Mouse (Mus musculus): ENCODE results near the gene Hist1h3e.
"Not testable (repeated sequence)": the region's sequence is repeated elsewhere in the genome, so short reads cannot be mapped to it uniquely, and the experiment has no call there.

The Hist1h3e gene

DNA sequence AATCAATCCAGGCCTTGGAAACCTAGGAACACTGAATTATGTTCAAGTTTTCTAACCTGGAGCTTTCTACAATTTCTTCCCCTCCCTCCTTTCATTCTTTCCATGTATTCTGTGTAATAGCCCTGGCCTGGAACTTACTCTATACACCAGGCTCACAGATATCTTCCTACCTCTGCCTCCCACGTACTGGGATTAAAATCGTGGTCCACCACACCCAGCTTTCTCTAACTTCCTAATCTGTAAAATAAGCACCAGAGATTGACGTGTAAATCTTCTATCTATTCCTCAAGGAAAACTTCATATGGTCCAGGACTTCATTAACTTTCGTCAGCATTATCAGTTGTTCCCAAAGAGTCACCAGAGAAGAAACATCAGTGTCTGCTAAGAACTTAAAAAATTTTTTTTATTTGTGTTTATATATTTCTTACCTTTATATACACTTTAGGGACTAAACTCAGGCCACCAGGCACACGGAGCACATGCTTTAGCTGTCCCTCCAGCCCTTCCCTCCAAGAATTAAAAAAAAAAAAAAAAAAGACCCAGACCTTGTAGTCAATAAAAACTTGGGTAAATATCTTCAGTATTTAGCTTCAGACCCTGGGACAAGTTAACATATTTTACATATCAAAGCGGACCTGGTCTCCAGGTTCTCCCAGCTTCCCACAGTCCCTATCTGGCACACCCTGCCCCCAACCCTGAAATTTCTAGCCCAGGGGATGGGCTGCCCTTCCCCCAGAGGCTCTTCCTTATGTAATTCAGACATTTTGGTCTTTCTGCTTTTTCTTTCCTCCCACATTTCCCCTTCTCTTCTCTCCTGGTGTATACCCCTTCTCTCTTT, 20.3 kb upstream of the Hist1h3e start:
- no peak for DNase-seq (ENCODE audit: inconsistent ontology term)

DNA sequence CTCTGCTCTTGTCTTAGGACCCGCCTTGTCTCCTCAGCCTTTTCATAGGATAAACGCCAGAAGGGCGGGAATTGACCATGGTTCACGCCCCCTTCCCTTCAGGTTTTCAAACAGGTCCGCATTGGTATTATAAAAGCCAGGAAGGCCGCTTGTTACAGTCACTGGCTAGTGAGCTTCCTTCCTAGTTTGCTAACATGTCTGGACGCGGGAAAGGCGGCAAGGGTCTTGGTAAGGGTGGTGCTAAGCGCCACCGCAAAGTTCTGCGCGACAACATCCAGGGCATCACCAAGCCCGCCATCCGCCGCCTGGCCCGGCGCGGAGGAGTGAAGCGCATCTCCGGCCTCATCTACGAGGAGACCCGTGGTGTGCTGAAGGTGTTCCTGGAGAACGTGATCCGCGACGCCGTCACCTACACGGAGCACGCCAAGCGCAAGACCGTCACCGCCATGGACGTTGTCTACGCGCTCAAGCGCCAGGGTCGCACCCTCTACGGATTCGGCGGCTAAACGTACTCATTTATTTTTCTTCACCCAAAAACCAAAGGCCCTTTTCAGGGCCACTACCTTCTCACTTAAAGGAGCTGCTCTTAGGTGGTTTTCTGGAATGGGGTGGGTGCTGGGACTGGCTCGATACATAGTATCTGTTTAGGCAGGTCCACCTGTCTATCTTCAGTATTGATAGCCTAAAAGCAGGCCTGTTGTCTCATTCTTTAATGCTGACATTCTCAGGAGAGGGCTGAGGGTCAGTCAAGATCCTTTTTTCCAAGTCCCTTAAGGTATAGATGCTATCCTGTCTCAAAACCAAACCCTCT, 19.4 kb upstream of the Hist1h3e start, which contains the start of gene Hist1h4d:
Hist1h4d (plus strand) TSS at position 191 of the 811 bp plus-strand sequence.
- DNase-seq (ENCODE audit: inconsistent ontology term): peak; percentile 96

DNA sequence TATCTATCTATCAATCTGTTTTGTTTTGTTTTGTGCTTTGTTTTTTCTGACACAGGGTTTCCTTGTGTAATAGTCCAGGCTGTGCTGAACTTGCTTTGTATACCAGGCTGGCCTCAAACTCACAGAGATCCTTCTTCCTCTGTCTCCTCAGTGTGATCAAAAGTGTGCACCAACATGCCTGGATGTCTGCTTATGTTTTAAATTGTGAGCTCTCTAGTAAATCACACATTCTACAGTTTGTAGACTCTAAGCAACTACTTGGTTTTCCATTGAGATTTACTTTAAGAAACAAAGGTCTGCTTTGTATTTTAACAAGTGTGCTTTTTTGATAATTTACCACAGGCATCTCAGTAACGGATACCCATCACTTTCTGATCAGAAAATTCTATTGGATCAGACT, 15.7 kb upstream of the Hist1h3e start:
- no peak for DNase-seq (ENCODE audit: inconsistent ontology term)

DNA sequence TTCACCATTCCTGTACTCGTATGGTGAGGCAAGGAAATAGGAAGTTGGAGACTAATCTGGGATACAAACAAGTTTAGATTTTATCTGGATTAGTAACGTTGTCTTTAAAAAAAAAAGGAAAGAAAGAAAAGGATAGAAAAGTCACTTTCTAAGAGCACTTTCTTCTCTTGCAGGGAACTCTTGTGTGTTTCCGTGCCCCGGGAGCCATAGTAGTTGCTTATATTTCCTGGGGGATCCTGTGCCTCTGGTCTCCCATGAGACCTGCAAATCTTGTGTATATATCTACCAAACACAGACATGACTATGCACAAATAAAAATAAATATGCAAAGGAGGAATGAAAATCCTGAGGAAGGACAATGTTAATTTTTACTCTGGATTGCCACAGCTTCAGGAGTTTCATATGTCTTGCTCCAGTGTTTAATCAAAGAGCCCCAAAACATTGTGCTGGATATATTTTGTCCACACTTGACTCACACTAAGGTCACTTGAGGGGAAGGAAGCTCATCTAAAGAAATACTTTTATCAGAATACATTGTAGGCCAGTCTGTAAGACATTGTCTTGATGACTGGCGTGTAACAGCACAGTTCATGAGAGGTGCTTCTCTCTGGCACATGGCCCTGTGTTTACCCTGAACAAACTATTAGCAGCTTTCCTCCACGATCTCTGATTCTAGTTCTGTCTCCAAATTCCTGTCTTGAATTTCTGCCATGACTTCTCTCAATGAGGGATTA, 14.9 kb upstream of the Hist1h3e start:
- no peak for DNase-seq (ENCODE audit: inconsistent ontology term)

DNA sequence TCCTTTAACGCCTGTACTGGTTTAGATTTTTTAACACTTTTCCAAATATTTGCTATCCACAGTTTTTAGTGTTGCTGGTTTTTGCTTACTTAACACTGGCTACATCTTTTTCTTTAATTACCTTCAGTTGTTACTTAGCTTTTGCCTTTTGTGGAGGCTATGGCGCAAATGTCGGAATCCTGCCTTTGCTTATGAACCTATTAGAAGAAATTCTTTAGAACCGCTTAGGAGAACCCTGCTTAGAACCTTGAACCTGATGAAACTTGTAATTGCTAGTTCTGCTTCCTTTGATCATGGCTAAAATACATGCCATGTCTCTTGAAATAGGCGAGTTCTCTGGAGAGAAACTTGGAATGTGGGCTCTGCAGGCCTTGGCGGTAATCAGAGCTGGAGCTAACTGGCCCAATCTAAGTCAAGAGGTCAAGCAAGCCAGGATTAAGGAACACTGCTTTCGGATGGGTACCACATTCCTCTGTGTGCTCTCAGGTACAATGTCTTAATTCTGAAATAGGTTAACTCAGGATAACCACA, 14.2 kb upstream of the Hist1h3e start:
- no peak for DNase-seq (ENCODE audit: inconsistent ontology term)

DNA sequence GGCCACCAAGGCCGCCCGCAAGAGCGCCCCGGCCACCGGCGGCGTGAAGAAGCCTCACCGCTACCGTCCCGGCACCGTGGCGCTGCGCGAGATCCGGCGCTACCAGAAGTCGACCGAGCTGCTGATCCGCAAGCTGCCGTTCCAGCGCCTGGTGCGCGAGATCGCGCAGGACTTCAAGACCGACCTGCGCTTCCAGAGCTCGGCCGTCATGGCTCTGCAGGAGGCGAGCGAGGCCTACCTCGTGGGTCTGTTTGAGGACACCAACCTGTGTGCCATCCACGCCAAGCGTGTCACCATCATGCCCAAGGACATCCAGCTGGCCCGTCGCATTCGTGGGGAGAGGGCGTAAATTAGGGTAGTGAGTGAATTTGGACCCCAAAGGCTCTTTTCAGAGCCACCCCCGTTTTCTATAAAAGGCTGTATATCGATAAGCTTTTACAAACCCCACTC, 13.7 kb upstream of the Hist1h3e start:
- DNase-seq (ENCODE audit: inconsistent ontology term): not testable (repeated sequence)

GRCm38 (mm10) chr13:23575271-23575851, 13.2 kb upstream of the Hist1h3e start, which contains the start of gene Hist1h3d:
Gene Hist1h3d (plus strand): TSS chr13:23575763.
- peak; percentile 87 for DNase-seq (ENCODE audit: inconsistent ontology term)

GRCm38 (mm10) chr13:23574546-23575170, 12.5 kb upstream of the Hist1h3e start:
- not testable (repeated sequence) for DNase-seq (ENCODE audit: inconsistent ontology term)

DNA sequence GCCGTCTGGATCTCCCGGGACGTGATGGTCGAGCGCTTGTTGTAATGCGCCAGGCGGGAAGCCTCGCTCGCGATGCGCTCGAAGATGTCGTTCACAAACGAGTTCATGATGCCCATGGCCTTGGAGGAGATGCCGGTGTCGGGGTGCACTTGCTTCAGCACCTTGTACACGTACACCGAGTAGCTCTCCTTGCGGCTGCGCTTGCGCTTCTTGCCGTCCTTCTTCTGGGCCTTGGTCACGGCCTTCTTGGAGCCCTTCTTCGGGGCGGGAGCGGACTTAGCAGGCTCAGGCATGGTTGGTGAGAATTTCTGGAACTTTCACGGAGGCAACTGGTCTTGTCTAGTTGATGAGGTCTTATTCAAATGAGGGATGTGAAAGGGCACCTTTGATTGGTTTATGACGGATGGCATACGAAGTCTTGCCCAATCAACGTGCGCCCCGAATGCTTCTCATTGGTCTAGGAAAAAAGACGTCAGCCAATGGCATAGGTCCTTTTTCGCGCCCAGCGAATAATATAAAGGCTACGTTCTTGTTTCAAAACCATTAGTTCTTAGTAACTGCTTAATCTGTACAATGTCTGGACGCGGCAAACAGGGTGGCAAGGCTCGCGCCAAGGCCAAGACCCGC, 11.8 kb upstream of the Hist1h3e start, which contains the start of the genes Hist1h2bf and Hist1h2ad:
Hist1h2bf (minus strand) TSS at position 299 of the 627 bp plus-strand sequence.
Hist1h2ad (plus strand) TSS at position 484 of the 627 bp plus-strand sequence.
- peak; percentile 98 for DNase-seq (ENCODE audit: inconsistent ontology term)

DNA sequence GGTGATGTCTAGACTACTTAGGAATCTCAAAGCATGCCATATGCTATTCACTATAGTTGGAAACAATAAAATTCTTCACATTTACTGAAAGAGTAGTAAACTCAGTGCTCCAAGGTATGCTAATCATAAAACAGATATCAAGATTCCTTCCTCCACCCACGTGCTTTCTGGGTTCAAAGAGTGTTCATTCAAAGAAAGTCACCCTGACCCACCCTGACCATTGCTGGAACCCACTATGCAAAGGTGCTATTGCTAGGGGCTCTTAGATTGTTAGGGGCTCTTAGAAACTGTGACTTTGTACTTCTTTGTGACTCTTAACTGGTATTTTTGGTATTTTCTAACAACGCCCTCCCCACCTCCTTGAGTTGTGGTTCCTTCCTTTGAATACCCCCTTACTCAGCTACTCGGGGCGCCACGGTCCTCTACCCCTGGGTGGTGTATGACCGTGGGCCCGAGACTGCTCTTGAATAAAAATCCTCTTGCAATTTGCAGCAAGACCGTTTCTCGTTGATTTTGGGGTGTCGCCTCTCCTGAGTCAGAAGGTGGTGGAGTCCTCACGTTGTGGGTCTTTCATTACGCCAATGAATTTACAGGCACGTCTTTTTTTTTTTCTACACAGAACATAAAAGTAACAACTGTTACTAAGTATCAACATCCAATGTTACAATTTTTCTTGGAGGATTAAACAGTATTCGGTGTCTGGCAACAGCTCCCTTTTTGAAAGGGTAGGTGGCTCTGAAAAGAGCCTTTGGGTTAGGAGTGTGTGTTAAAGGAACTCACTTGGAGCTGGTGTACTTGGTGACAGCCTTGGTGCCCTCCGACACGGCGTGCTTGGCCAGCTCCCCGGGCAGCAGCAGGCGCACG, 11.1 kb upstream of the Hist1h3e start:
- not testable (repeated sequence) for DNase-seq (ENCODE audit: inconsistent ontology term)

DNA sequence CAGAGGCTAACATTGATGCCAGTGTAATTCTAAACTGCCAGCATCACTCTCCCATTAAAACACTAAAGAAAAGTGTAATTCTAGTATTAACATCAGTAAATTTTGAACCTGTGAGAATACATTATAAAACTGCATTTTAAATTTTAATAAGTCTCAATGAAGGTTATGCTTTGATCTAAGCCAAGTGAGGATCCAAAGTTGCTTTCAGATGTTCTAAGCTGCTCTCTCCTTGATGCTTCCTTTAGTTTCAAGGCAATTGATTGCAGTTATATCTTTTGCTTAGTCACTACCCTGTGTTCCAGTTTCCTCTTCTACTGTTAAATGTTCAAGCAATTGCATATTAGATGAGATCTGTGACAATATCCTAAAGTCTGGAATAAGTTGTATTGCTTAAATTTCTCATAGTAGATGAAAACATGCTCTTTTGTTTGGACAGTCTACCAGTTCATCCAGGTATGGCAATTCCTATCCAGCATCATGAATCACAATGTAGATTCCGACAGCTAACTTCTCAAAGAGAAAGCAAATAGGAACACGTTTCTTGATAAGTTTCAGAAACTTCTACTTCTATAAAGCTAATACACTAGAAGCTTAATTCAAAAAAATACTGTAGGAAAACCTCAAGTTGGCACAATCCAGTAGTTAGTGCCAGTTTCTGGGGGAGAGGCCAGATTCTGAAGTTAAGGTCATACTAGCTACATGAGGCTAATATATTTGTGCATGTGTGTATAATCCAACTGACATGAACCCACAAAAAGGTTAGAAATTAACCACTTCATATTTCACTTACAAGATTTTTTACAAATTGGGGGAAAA, 10.3 kb upstream of the Hist1h3e start:
- DNase-seq (ENCODE audit: inconsistent ontology term): no peak

GRCm38 (mm10) chr13:23571504-23572217, 9.5 kb upstream of the Hist1h3e start:
- not testable (repeated sequence) for DNase-seq (ENCODE audit: inconsistent ontology term)

DNA sequence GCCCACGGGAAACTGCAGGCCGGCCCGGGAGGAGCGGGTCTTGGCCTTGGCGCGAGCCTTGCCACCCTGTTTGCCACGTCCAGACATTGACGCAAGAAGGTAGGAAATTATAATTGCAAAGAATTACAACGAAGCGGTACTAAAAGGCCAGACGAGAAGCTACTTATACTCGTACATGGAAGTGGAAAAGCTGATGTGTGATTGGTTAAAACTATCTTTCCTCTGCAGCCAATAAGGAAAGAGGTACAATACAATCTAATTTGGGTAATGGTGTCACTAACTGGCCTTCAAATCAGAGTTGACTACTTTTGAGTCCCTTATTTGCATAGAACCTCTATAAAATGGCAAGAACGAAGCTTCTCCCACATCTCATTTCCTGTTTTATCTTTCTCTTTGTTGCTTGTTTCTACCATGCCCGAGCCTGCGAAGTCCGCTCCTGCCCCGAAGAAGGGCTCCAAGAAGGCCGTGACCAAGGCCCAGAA, 8.9 kb upstream of the Hist1h3e start, which contains the start of the genes Hist1h2ae and Hist1h2bg:
Hist1h2ae (minus strand) TSS at position 199 of the 482 bp plus-strand sequence.
Hist1h2bg (plus strand) TSS at position 375 of the 482 bp plus-strand sequence.
- peak; percentile 96 for DNase-seq (ENCODE audit: inconsistent ontology term)

- not testable (repeated sequence) for DNase-seq (ENCODE audit: inconsistent ontology term)
These were observed 8.3 kb upstream of the Hist1h3e start for GRCm38 (mm10) chr13:23570261-23571021.

DNA sequence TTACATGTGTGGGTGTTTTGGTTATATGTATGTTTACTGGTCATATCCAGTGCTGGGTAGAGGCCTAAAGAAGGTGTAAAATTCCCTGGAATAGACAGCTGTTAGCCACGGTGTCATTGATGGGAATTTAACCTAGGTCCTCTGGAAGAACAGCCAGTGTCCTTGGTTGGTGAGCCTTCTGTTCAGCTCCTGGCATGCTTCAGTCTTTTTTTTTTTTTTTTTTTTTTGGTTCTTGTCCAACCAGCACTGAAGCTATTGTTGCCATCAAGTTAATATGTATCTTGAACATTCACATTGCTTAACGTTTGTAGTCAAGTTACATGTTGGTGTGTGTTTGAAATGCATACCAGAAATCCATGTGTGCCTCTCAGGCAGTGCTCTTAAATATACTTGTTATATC, 2.3 kb upstream of the Hist1h3e start:
- DNase-seq (ENCODE audit: inconsistent ontology term): no peak

All from Muller cell, postnatal 12 days (primary cell).